8 mouse cellular contexts compared by ENCODE assay signal in the genomic region with DNA sequence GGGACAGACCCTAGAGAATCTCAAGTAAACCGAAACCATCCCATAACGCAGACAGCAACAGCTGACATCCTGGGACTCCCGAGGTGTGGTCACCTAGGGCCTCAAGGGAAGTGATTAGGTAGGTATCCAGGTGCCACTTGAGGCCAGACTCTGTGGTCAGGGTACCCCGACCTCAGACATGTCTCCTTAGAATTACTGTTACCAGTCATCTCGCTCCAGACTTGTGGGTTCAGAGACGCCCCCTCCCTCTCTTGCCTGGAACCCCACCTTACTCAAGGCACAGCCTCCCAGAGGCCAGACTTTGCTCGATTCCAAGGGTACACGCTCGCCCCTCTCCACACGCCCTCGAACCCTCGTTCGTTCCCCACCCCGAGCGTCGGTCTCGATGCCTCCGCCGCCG. TPM values are rescaled to one million over a fixed set of nuclear protein-coding genes. Genes with fewer than 3 reads are reported as not detected.
DNase-seq lines count a peak whose midpoint lies in the region; ATAC-seq and TF ChIP-seq lines count a peak whose summit lies in the region.

No protein-coding gene starts in this region.

- ATAC-seq in kidney, postnatal 0 days (replicated peaks; ENCODE audit: low FRiP score, low read depth), result peak; percentile 22
- 0 out of 2 replicates have a peak, but pooled peaks have one; percentile 0 for ATAC-seq in heart, postnatal 0 days (ENCODE audit: insufficient read depth, low read depth)
- peak; percentile 9; the same call in 1 of the 2 replicates for ATAC-seq in megakaryocyte, adult 5-6 weeks (ENCODE audit: poor library complexity, severe bottlenecking)

- 0 out of 2 replicates have a peak, but pooled peaks cover 4% of the 10 kb centered on the region for H3K36me3 ChIP-seq in kidney, postnatal 0 days (ENCODE audit: insufficient read depth, low read length)
- peaks cover 23% of the 10 kb centered on the region for H3K36me3 ChIP-seq in heart, postnatal 0 days (replicated peaks; ENCODE audit: control insufficient read depth, insufficient read depth, low read length)

- WGBS in kidney, postnatal 0 days, result 2% methylated on average over 20 of the region's 20 CpGs
- WGBS in heart, postnatal 0 days, result under 1% methylated on average over 20 of the region's 20 CpGs

- peak; percentile 39 for DNase-seq in kidney, postnatal 0 days (ENCODE audit: low spot score)
- no peak for DNase-seq in kidney, adult 9 months
- DNase-seq in T-cell, adult 2 months (ENCODE audit: low spot score), result peak; percentile 19
- no peak for DNase-seq in heart, postnatal 0 days (ENCODE audit: low spot score)
- no peak for DNase-seq in gastrocnemius, adult 8-10 months (ENCODE audit: low spot score in 2 of 2)
- DNase-seq in adipocyte (ENCODE audit: low spot score), result no peak
- no peak for DNase-seq in left cerebral cortex, postnatal 4 days

- TF ChIP-seq EP300 in heart, postnatal 0 days (IDR thresholded peaks at IDR 0.05; ENCODE audit: low read depth), result no peak

- H3K27ac ChIP-seq in kidney, postnatal 0 days, result peak overlapping the region; percentile 86
- H3K27ac ChIP-seq in heart, postnatal 0 days (ENCODE audit: low read depth), result peak overlapping the region; percentile 93

- peak overlapping the region; percentile 79 for H3K4me2 ChIP-seq in kidney, postnatal 0 days (ENCODE audit: low read length)
- H3K4me2 ChIP-seq in heart, postnatal 0 days (ENCODE audit: low read depth, low read length), result peak overlapping the region; percentile 91

- peak overlapping the region; percentile 84 for H3K9ac ChIP-seq in kidney, postnatal 0 days (ENCODE audit: low read depth, low read length)
- H3K9ac ChIP-seq in heart, postnatal 0 days (replicated peaks; ENCODE audit: low read depth, low read length), result peak overlapping the region; percentile 97

- TF ChIP-seq CTCF in kidney, postnatal 0 days (IDR thresholded peaks at IDR 0.05; ENCODE audit: low read depth), result no peak
- no peak for TF ChIP-seq CTCF in heart, postnatal 0 days (IDR thresholded peaks at IDR 0.05; ENCODE audit: low read depth)

- H3K9me3 ChIP-seq in kidney, postnatal 0 days (replicated peaks; ENCODE audit: low read length), result no peaks in the 10 kb centered on the region
- no peaks in the 10 kb centered on the region for H3K9me3 ChIP-seq in heart, postnatal 0 days (replicated peaks; ENCODE audit: control insufficient read depth, low read length)

- H3K4me1 ChIP-seq in kidney, postnatal 0 days (replicated peaks; ENCODE audit: insufficient read depth, low read length), result peaks cover 27% of the 10 kb centered on the region
- H3K4me1 ChIP-seq in heart, postnatal 0 days (ENCODE audit: control insufficient read depth, insufficient read depth), result peaks cover 43% of the 10 kb centered on the region

- H3K4me3 ChIP-seq in kidney, postnatal 0 days (replicated peaks; ENCODE audit: low read depth, low read length), result peak overlapping the region; percentile 54
- H3K4me3 ChIP-seq in heart, postnatal 0 days (ENCODE audit: low read depth, low read length), result peak overlapping the region; percentile 99

- intact Hi-C loops in left cerebral cortex, postnatal 4 days (cut with DNase I), result loop anchor here (5.0 kb wide), 1 partner anchor 67 kb away; no protein-coding TSS in a partner anchor

- no peaks in the 10 kb centered on the region for H3K27me3 ChIP-seq in kidney, postnatal 0 days (ENCODE audit: insufficient read depth, low read length)
- no peaks in the 10 kb centered on the region for H3K27me3 ChIP-seq in heart, postnatal 0 days (ENCODE audit: control insufficient read depth, insufficient read depth, low read length)

RNA-seq across cellular contexts. Expression of gene Kctd10, which starts 0.5 kb away (rescaled TPM):
- polyA plus RNA-seq in kidney, postnatal 0 days (2015; fragmentation: Nextera tagmentation; extraction: Ambion mirVana), result 80.5 and 89.7 TPM in 2 replicates
- total RNA-seq in heart, postnatal 0 days (2014; rRNA removed; ENCODE audit: low replicate concordance), result 83.4 and 113 TPM in 2 replicates
- 59.8 and 64.2 TPM in 2 replicates for polyA plus RNA-seq in heart, postnatal 0 days (2015; fragmentation: Nextera tagmentation; extraction: Ambion mirVana)
- total RNA-seq in megakaryocyte, adult 5-6 weeks (2015), result 30.2 and 32.5 TPM in 2 replicates
- 89.8 and 106 TPM in 2 replicates for total RNA-seq in megakaryocyte, adult 5-6 weeks (2017)
- total RNA-seq in gastrocnemius, adult 8-10 months (2022), result 10 to 100 TPM; 10.2 to 16.6 (median 14.2) TPM
- 10 to 100 TPM; 61.6 to 63.0 TPM for total RNA-seq in left cerebral cortex, postnatal 4 days (2021)

RNA-seq across cellular contexts. Expression of gene Ube3b, which starts 0.6 kb away (rescaled TPM):
- polyA plus RNA-seq in kidney, postnatal 0 days (2015; fragmentation: Nextera tagmentation; extraction: Ambion mirVana), result 28.6 and 30.8 TPM in 2 replicates
- 57.7 and 72.1 TPM in 2 replicates for total RNA-seq in heart, postnatal 0 days (2014; rRNA removed; ENCODE audit: low replicate concordance)
- polyA plus RNA-seq in heart, postnatal 0 days (2015; fragmentation: Nextera tagmentation; extraction: Ambion mirVana), result 28.2 and 30.5 TPM in 2 replicates
- 23.7 and 27.3 TPM in 2 replicates for total RNA-seq in megakaryocyte, adult 5-6 weeks (2015)
- total RNA-seq in megakaryocyte, adult 5-6 weeks (2017), result 17.5 and 19.3 TPM in 2 replicates
- 100 to 1,000 TPM; 129 to 147 (median 134) TPM for total RNA-seq in gastrocnemius, adult 8-10 months (2022)
- 10 to 100 TPM; 67.7 to 68.4 TPM for total RNA-seq in left cerebral cortex, postnatal 4 days (2021)

Comparison
In these comparisons a context has a peak if more than half of its experiments do, and no peak if none do; other contexts are left out.
1. DNase-seq: peak in kidney, postnatal 0 days (single experiment) and T-cell, adult 2 months (single experiment); none in kidney, adult 9 months (single experiment), heart, postnatal 0 days (single experiment), gastrocnemius, adult 8-10 months (0 of 2), adipocyte (single experiment) and left cerebral cortex, postnatal 4 days (single experiment).
2. Peak in every context shown above with its lines, with median percentiles within 50 percentile points of each other: ATAC-seq.